Mouse (Mus musculus) lung, embryonic 15.5 days (tissue): ENCODE measurements around the gene Nuak1. TPM values are rescaled to one million over a fixed set of nuclear protein-coding genes. Genes with fewer than 3 reads are reported as not detected.
"Not testable (repeated sequence)": the region's sequence is repeated elsewhere in the genome, so short reads cannot be mapped to it uniquely, and the experiment has no call there.

Experiments
- ATAC-seq: fragments of 200-750 bp; cut with Nextera tagmentation; 2 replicates; pipeline ENCODE4 v1.8.0; 2017; ENCODE audit warnings: moderate number of reproducible peaks, borderline replicate concordance; ENCODE audit not compliant: low FRiP score, low TSS enrichment; ENCODE audit errors: extremely low read depth
- H3K27ac ChIP-seq: fragments of 300-500 bp; sonication (generic); 2 replicates; pipeline ENCODE4 v1.5.1; 2015; ENCODE audit warnings: moderate library complexity, mild to moderate bottlenecking, inconsistent platforms
- H3K27me3 ChIP-seq: fragments of 300-500 bp; sonication (generic); 2 replicates; pipeline ENCODE4 v1.6.1; 2015; ENCODE audit warnings: inconsistent platforms
- H3K36me3 ChIP-seq: fragments of 300-500 bp; sonication (generic); 2 replicates; pipeline ENCODE4 v1.6.1; 2015; ENCODE audit warnings: inconsistent platforms
- H3K4me1 ChIP-seq: fragments of 300-500 bp; sonication (generic); 2 replicates; pipeline ENCODE4 v1.6.1; 2015; ENCODE audit warnings: inconsistent platforms
- H3K4me2 ChIP-seq: fragments of 300-500 bp; sonication (generic); 2 replicates; pipeline ENCODE4 v1.6.1; 2015; ENCODE audit warnings: inconsistent platforms, mild to moderate bottlenecking, moderate library complexity
- H3K4me3 ChIP-seq: fragments of 300-500 bp; sonication (generic); 2 replicates; pipeline ENCODE4 v1.5.1; 2015; ENCODE audit warnings: mild to moderate bottlenecking, inconsistent platforms
- H3K9ac ChIP-seq: fragments of 300-500 bp; sonication (generic); 2 replicates; pipeline ENCODE4 v1.6.1; 2015; ENCODE audit warnings: inconsistent platforms
- H3K9me3 ChIP-seq: fragments of 300-500 bp; sonication (generic); 2 replicates; pipeline ENCODE4 v1.6.1; 2016; ENCODE audit warnings: inconsistent platforms
- WGBS: fragments of 180-500 bp; shearing (Covaris S2); methylation state at CpG from one replicate; pipeline ENCODE4 v1.1.7; 2015; 5-methylcytosine and 5-hydroxymethylcytosine counted together
- polyA plus RNA-seq: library from polyadenylated mRNA; unstranded; fragments of >200 nt; fragmentation: Nextera tagmentation; extraction: Ambion mirVana; gene quantifications from 2 replicates; pipeline ENCODE4 v1.2.1, GENCODE M21; 2015

Nuak1 gene
- 2.0 and 2.6 TPM in 2 replicates for polyA plus RNA-seq

- Histone ChIP-seq H3K27me3 (no peaks in the 10 kb centered on the region), H3K4me3 (peak within 1 kb of the TSS; percentile 74), H3K36me3 (no peaks in the 10 kb centered on the region), H3K4me2 (peak within 1 kb of the TSS; percentile 84), H3K27ac (peak within 1 kb of the TSS; percentile 96), H3K9ac (peak within 1 kb of the TSS; percentile 97), H3K4me1 (peaks cover 41% of the 10 kb centered on the region), H3K9me3 (no peaks in the 10 kb centered on the region)
- peak; percentile 92 for ATAC-seq
- WGBS, result under 1% methylated on average over 48 of the region's 94 CpGs
Measured at GRCm38 (mm10) chr10:84440541-84441433, at the start of gene Nuak1. Nuak1 (minus strand) TSS chr10:84440597.

GRCm38 (mm10) chr10:84490115-84490514, 49.7 kb upstream of the Nuak1 start:
- Histone ChIP-seq H3K4me3 (no peak overlapping the region), H3K27ac (no peak overlapping the region), H3K27me3 (no peaks in the 10 kb centered on the region), H3K4me1 (no peaks in the 10 kb centered on the region), H3K9ac (no peak overlapping the region), H3K4me2 (no peak overlapping the region), H3K36me3 (no peaks in the 10 kb centered on the region), H3K9me3 (no peaks in the 10 kb centered on the region)
- ATAC-seq, result no peak
- 80% methylated on average over 5 of the region's 5 CpGs for WGBS

- no peak overlapping the region for H3K27ac ChIP-seq
- no peak for ATAC-seq
Measured at GRCm38 (mm10) chr10:84488315-84488714, 47.9 kb upstream of the Nuak1 start.

DNA sequence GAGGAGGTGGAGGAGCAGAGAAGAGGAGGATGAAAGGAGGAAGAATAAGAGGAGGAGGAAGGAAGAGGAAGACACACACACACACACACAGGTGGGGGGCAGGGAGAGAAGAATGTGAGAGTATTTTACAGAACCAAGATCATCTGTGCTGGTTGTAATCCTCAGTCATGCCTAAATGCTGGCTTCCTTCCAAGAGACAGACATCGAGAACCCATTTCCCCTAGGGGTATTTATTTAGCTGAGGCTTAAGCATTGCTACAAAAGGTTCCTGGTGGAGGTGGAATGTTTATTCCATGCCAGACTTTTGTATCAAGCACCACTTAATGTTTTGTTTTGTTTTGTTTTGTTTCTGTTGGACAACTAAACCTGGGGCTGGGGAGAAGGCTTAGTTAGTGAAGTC, 44.3 kb upstream of the Nuak1 start:
- no peak for ATAC-seq
- 11% methylated on average over 1 of the region's 1 CpGs for WGBS
- no peaks in the 10 kb centered on the region for H3K9me3 ChIP-seq

More at GRCm38 (mm10) chr10:84488315-84488714, 47.9 kb upstream of the Nuak1 start:
- no peak overlapping the region for H3K4me3 ChIP-seq
- H3K9me3 ChIP-seq, result no peaks in the 10 kb centered on the region
- WGBS, result 45% methylated on average over 6 of the region's 6 CpGs
- H3K36me3 ChIP-seq, result no peaks in the 10 kb centered on the region
- H3K4me1 ChIP-seq, result no peaks in the 10 kb centered on the region
- no peak overlapping the region for H3K4me2 ChIP-seq
- no peak overlapping the region for H3K9ac ChIP-seq
- H3K27me3 ChIP-seq, result no peaks in the 10 kb centered on the region

DNA sequence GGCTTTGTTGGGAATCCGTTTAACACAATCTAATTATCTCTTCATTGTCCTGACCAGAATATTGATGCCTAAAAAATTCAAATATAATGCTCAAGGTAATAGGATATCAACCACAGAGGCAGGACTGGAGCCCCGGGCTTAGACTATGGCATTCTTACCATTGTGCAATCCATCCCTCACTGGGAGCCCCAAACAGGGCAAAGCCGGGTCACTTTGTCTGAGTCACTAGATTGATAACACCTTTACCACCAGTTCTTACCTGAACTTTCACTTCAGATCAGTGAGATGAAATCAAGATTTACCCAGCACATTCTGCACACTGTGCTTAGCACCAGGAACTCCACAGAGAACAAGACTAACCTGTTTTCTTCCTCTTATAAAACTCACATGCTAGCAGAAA, 43.2 kb upstream of the Nuak1 start:
- no peaks in the 10 kb centered on the region for H3K36me3 ChIP-seq
- ATAC-seq, result no peak
- H3K9ac ChIP-seq, result no peak overlapping the region
- H3K9me3 ChIP-seq, result no peaks in the 10 kb centered on the region
- no peak overlapping the region for H3K27ac ChIP-seq
- no peak overlapping the region for H3K4me2 ChIP-seq
- peaks cover 7% of the 10 kb centered on the region for H3K4me1 ChIP-seq
- H3K27me3 ChIP-seq, result no peaks in the 10 kb centered on the region
- no peak overlapping the region for H3K4me3 ChIP-seq
- 55% methylated on average over 3 of the region's 3 CpGs for WGBS

More for the DNA sequence above, 44.3 kb upstream of the Nuak1 start:
- Histone ChIP-seq H3K4me1 (peaks cover 7% of the 10 kb centered on the region), H3K27ac (no peak overlapping the region), H3K27me3 (no peaks in the 10 kb centered on the region), H3K9ac (no peak overlapping the region), H3K4me2 (no peak overlapping the region), H3K36me3 (no peaks in the 10 kb centered on the region), H3K4me3 (no peak overlapping the region)

DNA sequence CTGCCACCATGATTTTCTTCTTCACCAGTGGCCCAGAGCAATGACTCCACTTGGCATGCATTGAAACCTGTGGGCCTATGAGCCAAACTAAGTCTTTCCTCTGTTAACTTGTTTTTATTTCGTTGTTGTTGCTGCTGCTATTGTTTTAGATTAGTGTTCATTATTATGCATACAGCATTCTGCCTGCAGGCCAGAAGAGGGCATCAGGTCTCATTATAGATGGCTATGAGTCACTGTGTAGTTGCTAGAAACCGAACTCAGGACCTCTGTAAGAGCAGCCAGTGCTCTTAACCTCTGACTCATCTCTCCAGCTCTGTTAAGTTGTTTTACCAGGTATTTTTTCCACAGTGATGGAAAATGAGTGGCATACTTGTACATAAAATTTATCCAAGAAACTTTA, 42.7 kb upstream of the Nuak1 start:
- Histone ChIP-seq H3K27me3 (no peaks in the 10 kb centered on the region), H3K9me3 (no peaks in the 10 kb centered on the region), H3K9ac (no peak overlapping the region), H3K4me1 (peaks cover 7% of the 10 kb centered on the region), H3K4me2 (no peak overlapping the region), H3K4me3 (no peak overlapping the region), H3K36me3 (no peaks in the 10 kb centered on the region), H3K27ac (no peak overlapping the region)
- 83% methylated on average over 2 of the region's 2 CpGs for WGBS
- no peak for ATAC-seq

GRCm38 (mm10) chr10:84482418-84482817, 42.0 kb upstream of the Nuak1 start:
- H3K9ac ChIP-seq, H3K4me3 ChIP-seq, H3K27me3 ChIP-seq, H3K9me3 ChIP-seq, H3K4me2 ChIP-seq, H3K36me3 ChIP-seq, ATAC-seq, H3K27ac ChIP-seq: not testable (repeated sequence)
- peaks cover 13% of the 10 kb centered on the region for H3K4me1 ChIP-seq
- WGBS, result 94% methylated on average over 15 of the region's 15 CpGs

GRCm38 (mm10) chr10:84481327-84481671, 40.9 kb upstream of the Nuak1 start:
- Histone ChIP-seq H3K4me2 (no peak overlapping the region), H3K9me3 (no peaks in the 10 kb centered on the region), H3K4me1 (peaks cover 14% of the 10 kb centered on the region), H3K27ac (peak overlapping the region; percentile 76), H3K4me3 (no peak overlapping the region), H3K9ac (no peak overlapping the region), H3K27me3 (no peaks in the 10 kb centered on the region), H3K36me3 (no peaks in the 10 kb centered on the region)
- 50% methylated on average over 5 of the region's 5 CpGs for WGBS
- ATAC-seq, result peak; percentile 35; the same call in 1 of the 2 replicates

- H3K9ac ChIP-seq, result no peak overlapping the region
- peak; percentile 53; the same call in 1 of the 2 replicates for ATAC-seq
- no peaks in the 10 kb centered on the region for H3K27me3 ChIP-seq
- H3K36me3 ChIP-seq, result no peaks in the 10 kb centered on the region
- H3K4me1 ChIP-seq, result peaks cover 14% of the 10 kb centered on the region
- H3K4me2 ChIP-seq, result no peak overlapping the region
- H3K9me3 ChIP-seq, result no peaks in the 10 kb centered on the region
- 43% methylated on average over 8 of the region's 8 CpGs for WGBS
- peak overlapping the region; percentile 76 for H3K27ac ChIP-seq
- no peak overlapping the region for H3K4me3 ChIP-seq
Measured at GRCm38 (mm10) chr10:84480667-84481326, 40.4 kb upstream of the Nuak1 start.

DNA sequence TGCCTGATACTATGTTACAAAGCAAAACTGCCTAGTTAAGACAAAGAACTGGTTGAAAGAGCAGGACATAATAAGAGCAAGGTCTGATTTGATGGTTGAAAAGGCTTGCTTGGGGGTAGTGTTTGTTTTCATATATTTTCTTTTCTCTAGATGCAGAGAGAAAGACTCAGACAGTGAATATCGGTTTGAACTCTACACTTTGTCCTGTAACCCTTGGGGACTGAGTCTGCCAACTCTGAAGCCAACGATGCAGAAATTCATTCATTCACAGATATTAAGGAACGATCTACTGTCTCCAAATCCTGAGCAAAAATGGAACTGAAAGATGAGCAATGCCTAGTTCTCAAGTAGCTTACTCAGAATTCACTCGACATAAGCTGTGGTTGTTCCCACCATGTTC, 39.7 kb upstream of the Nuak1 start:
- 85% methylated on average over 4 of the region's 4 CpGs for WGBS
- no peak for ATAC-seq
- peak overlapping the region; percentile 76; the same call in 1 of the 2 replicates for H3K27ac ChIP-seq

DNA sequence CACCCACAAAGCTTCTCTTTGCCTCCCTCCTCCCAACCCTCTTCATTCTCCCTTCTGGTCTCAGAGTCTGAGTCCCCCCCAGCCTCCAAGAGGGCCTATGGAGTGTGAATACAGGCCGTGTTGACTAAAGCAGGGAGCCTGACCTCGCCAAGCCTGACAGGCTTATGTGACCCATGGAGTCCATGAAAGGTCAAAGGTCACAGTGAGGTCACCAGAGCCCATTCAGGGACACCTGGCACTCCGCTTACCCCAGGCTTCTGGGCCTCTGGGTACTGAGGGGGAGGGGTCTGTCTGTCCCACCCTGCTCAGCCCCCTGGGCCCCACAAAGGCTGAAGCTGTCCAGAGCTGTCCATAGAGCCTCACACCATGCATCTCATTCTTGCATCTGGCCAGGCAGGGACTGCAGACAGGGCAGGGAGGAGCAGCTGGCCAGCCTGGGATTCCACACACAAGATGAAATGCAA, 37.2 kb upstream of the Nuak1 start:
- Histone ChIP-seq H3K9me3 (no peaks in the 10 kb centered on the region), H3K9ac (no peak overlapping the region), H3K4me3 (no peak overlapping the region), H3K27ac (no peak overlapping the region), H3K4me2 (no peak overlapping the region), H3K27me3 (no peaks in the 10 kb centered on the region), H3K36me3 (no peaks in the 10 kb centered on the region), H3K4me1 (peaks cover 14% of the 10 kb centered on the region)
- peak; percentile 76 for ATAC-seq
- 22% methylated on average over 3 of the region's 3 CpGs for WGBS

More for the DNA sequence above, 39.7 kb upstream of the Nuak1 start:
- H3K4me1 ChIP-seq, result peaks cover 14% of the 10 kb centered on the region
- no peaks in the 10 kb centered on the region for H3K9me3 ChIP-seq
- no peaks in the 10 kb centered on the region for H3K27me3 ChIP-seq
- H3K9ac ChIP-seq, result no peak overlapping the region
- no peak overlapping the region for H3K4me2 ChIP-seq
- H3K4me3 ChIP-seq, result no peak overlapping the region
- no peaks in the 10 kb centered on the region for H3K36me3 ChIP-seq

GRCm38 (mm10) chr10:84477045-84477612, 36.7 kb upstream of the Nuak1 start:
- Histone ChIP-seq H3K27me3 (no peaks in the 10 kb centered on the region), H3K4me2 (no peak overlapping the region), H3K9ac (no peak overlapping the region), H3K4me1 (peaks cover 14% of the 10 kb centered on the region), H3K36me3 (no peaks in the 10 kb centered on the region), H3K27ac (no peak overlapping the region), H3K9me3 (no peaks in the 10 kb centered on the region), H3K4me3 (no peak overlapping the region)
- ATAC-seq, result no peak
- WGBS, result 41% methylated on average over 4 of the region's 4 CpGs
